Mouse (Mus musculus) cerebellum, adult 2 months (tissue): ENCODE measurements around the gene Mnd1. TPM values are rescaled to one million over a fixed set of nuclear protein-coding genes. Genes with fewer than 3 reads are reported as not detected.
A peak's percentile ranks its signal among the peaks of the same experiment; 100 is the strongest.

Experiments
- DNase-seq, 2 experiments: peaks; one replicate each; pipeline ENCODE4 v3.0.0; 2021
- H3K27ac ChIP-seq: fragments of 200-500 bp; 2 replicates; pipeline ENCODE4 v1.5.1; 2012; ENCODE audit warnings: low read length, control low read depth, inconsistent platforms; ENCODE audit not compliant: insufficient read depth
- H3K27me3 ChIP-seq: fragments of 200-500 bp; 2 replicates; pipeline ENCODE4 v1.6.1; 2012; ENCODE audit warnings: inconsistent platforms, mild to moderate bottlenecking, low read length, moderate library complexity; ENCODE audit not compliant: control insufficient read depth, insufficient read depth
- H3K4me1 ChIP-seq: fragments of 200-500 bp; 2 replicates; pipeline ENCODE4 v1.6.1; 2011; ENCODE audit warnings: low read length; ENCODE audit not compliant: control insufficient read depth, insufficient read depth
- H3K4me3 ChIP-seq: fragments of 200-500 bp; replicated peaks from 2 replicates; pipeline ENCODE3; 2011; ENCODE audit warnings: mild to moderate bottlenecking, low read depth, low read length, control low read depth; ENCODE audit not compliant: insufficient read depth
- CTCF ChIP-seq: fragments of 200-500 bp; IDR thresholded peaks from 2 replicates; pipeline ENCODE4 v1.5.1; 2011; ENCODE audit warnings: low read depth, mild to moderate bottlenecking, control low read depth, low read length, moderate library complexity, borderline replicate concordance; ENCODE audit not compliant: insufficient read depth
- POLR2A ChIP-seq: fragments of 200-500 bp; IDR thresholded peaks from 2 replicates; pipeline ENCODE4 v1.6.1; 2011; ENCODE audit warnings: low read length, control low read depth, borderline replicate concordance; ENCODE audit not compliant: insufficient read depth
- WGBS: fragments of 180-500 bp; shearing (Covaris S2); methylation state at CpG from one replicate; pipeline ENCODE4 v1.1.7; 2018; 5-methylcytosine and 5-hydroxymethylcytosine counted together
- polyA plus RNA-seq: library from polyadenylated mRNA; depleted of rRNA; stranded (reverse); fragments of >200 nt; gene quantifications from 2 replicates; pipeline ENCODE4 v1.2.3, GENCODE M21; 2012

The Mnd1 gene
- polyA plus RNA-seq, 1 experiment = 1.7 TPM

- Histone ChIP-seq H3K27ac (no peak overlapping the region), H3K27me3 (no peaks in the 10 kb centered on the region), H3K4me3 (no peak overlapping the region), H3K4me1 (peaks cover 26% of the 10 kb centered on the region)
- no peak for DNase-seq
- TF ChIP-seq POLR2A (no peak), CTCF (no peak)
- 80% methylated on average over 10 of the region's 10 CpGs for WGBS
Measured at GRCm38 (mm10) chr3:84189629-84190173, 34.1 kb upstream of the Mnd1 start.

- no peak for TF ChIP-seq CTCF
- peaks cover 7% of the 10 kb centered on the region for H3K4me1 ChIP-seq
- 56% methylated on average over 4 of the region's 4 CpGs for WGBS
- no peak for DNase-seq
- no peaks in the 10 kb centered on the region for H3K27me3 ChIP-seq
- H3K27ac ChIP-seq = no peak overlapping the region
- no peak overlapping the region for H3K4me3 ChIP-seq
Measured at GRCm38 (mm10) chr3:84181717-84182116, 26.1 kb upstream of the Mnd1 start.

GRCm38 (mm10) chr3:84181102-84181501 is 25.5 kb upstream of the Mnd1 start:
- Histone ChIP-seq H3K4me1 (peaks cover 7% of the 10 kb centered on the region), H3K27me3 (no peaks in the 10 kb centered on the region), H3K27ac (no peak overlapping the region), H3K4me3 (no peak overlapping the region)
- DNase-seq = no peak
- no peak for TF ChIP-seq CTCF
- TF ChIP-seq POLR2A = no peak
- WGBS = 31% methylated on average over 8 of the region's 8 CpGs

GRCm38 (mm10) chr3:84180304-84180703 is 24.7 kb upstream of the Mnd1 start:
- H3K27ac ChIP-seq = no peak overlapping the region
- peaks cover 7% of the 10 kb centered on the region for H3K4me1 ChIP-seq
- 83% methylated on average over 2 of the region's 2 CpGs for WGBS
- no peak for DNase-seq
- no peaks in the 10 kb centered on the region for H3K27me3 ChIP-seq
- H3K4me3 ChIP-seq = no peak overlapping the region
- no peak for TF ChIP-seq CTCF
- TF ChIP-seq POLR2A = no peak

- WGBS = 71% methylated on average over 2 of the region's 2 CpGs
- Histone ChIP-seq H3K27me3 (no peaks in the 10 kb centered on the region), H3K4me3 (no peak overlapping the region), H3K27ac (no peak overlapping the region), H3K4me1 (peaks cover 7% of the 10 kb centered on the region)
- no peak for TF ChIP-seq CTCF
- no peak for TF ChIP-seq POLR2A
- DNase-seq = no peak
Measured at GRCm38 (mm10) chr3:84177834-84178233, 22.2 kb upstream of the Mnd1 start.

GRCm38 (mm10) chr3:84175337-84176315 is 20.0 kb upstream of the Mnd1 start:
- H3K27ac ChIP-seq = no peak overlapping the region
- no peaks in the 10 kb centered on the region for H3K27me3 ChIP-seq
- 29% methylated on average over 7 of the region's 7 CpGs for WGBS
- no peak overlapping the region for H3K4me3 ChIP-seq
- no peaks in the 10 kb centered on the region; the same call in none of the 2 replicates for H3K4me1 ChIP-seq
- peak; percentile 77 to 80 for DNase-seq
- TF ChIP-seq CTCF = peak; percentile 95
- no peak for TF ChIP-seq POLR2A

GRCm38 (mm10) chr3:84173581-84174154 is 18.1 kb upstream of the Mnd1 start, which contains the start of gene Gm6525:
Gene Gm6525 (plus strand): TSS chr3:84174104.
- H3K27me3 ChIP-seq = no peaks in the 10 kb centered on the region
- no peak within 1 kb of the TSS for H3K4me3 ChIP-seq
- no peaks in the 10 kb centered on the region; the same call in none of the 2 replicates for H3K4me1 ChIP-seq
- H3K27ac ChIP-seq = no peak within 1 kb of the TSS
- no peak for DNase-seq
- 85% methylated on average over 11 of the region's 11 CpGs for WGBS
- TF ChIP-seq POLR2A = no peak
- no peak for TF ChIP-seq CTCF

GRCm38 (mm10) chr3:84172406-84172805 is 16.8 kb upstream of the Mnd1 start:
- no peak overlapping the region for H3K4me3 ChIP-seq
- H3K27me3 ChIP-seq = no peaks in the 10 kb centered on the region
- no peak for DNase-seq
- H3K27ac ChIP-seq = no peak overlapping the region
- 60% methylated on average over 11 of the region's 11 CpGs for WGBS
- no peak for TF ChIP-seq CTCF
- TF ChIP-seq POLR2A = no peak
- H3K4me1 ChIP-seq = no peaks in the 10 kb centered on the region; the same call in none of the 2 replicates
